Mouse (Mus musculus): ENCODE data around the gene Itgb2. TPM values are rescaled to one million over a fixed set of nuclear protein-coding genes. Genes with fewer than 3 reads are reported as not detected.

Itgb2 gene
- polyA plus RNA-seq, 1 experiment from 2014 or later = 1.3 TPM

GRCm38 (mm10) chr10:77581408-77582284 lies 51.6 kb downstream of the Itgb2 start, which contains the start of gene Pttg1ip:
Gene Pttg1ip, plus strand, starts transcription at chr10:77581720.
- TF ChIP-seq EP300 (optimal IDR thresholded peaks at IDR 0.05) (no peak), CTCF (IDR thresholded peaks at IDR 0.05; ENCODE audit: low read depth) (no peak)
- Histone ChIP-seq H3K9ac (ENCODE audit: low read length) (peak within 1 kb of the TSS; percentile 92), H3K4me2 (replicated peaks; ENCODE audit: low read depth) (peak within 1 kb of the TSS; percentile 71), H3K4me3 (ENCODE audit: low read depth, low read length) (peak within 1 kb of the TSS; percentile 84), H3K9me3 (ENCODE audit: control insufficient read depth, low read length) (no peaks in the 10 kb centered on the region), H3K27ac (replicated peaks) (peak within 1 kb of the TSS; percentile 99), H3K4me1 (replicated peaks; ENCODE audit: control insufficient read depth, insufficient read depth) (peaks cover 8% of the 10 kb centered on the region; the same call in 1 of the 2 replicates), H3K27me3 (ENCODE audit: control insufficient read depth, insufficient read depth, low read length) (no peaks in the 10 kb centered on the region), H3K36me3 (ENCODE audit: control insufficient read depth, insufficient read depth, low read length) (no peaks in the 10 kb centered on the region)
- peak; percentile 93 for ATAC-seq (ENCODE audit: low FRiP score, low TSS enrichment)
- peak; percentile 97 for DNase-seq (ENCODE audit: low spot score)
- WGBS = under 1% methylated on average over 64 of the region's 64 CpGs

- H3K27ac ChIP-seq (replicated peaks) = peak overlapping the region; percentile 99
- peak overlapping the region; percentile 92 for H3K9ac ChIP-seq (ENCODE audit: low read length)
- peak; percentile 73 for DNase-seq (ENCODE audit: low spot score)
- H3K9me3 ChIP-seq (ENCODE audit: control insufficient read depth, low read length) = no peaks in the 10 kb centered on the region
- ATAC-seq (ENCODE audit: low FRiP score, low TSS enrichment) = peak; percentile 75
- H3K27me3 ChIP-seq (ENCODE audit: control insufficient read depth, insufficient read depth, low read length) = no peaks in the 10 kb centered on the region
- WGBS = 9% methylated on average over 8 of the region's 8 CpGs
- H3K36me3 ChIP-seq (ENCODE audit: control insufficient read depth, insufficient read depth, low read length) = 0 out of 2 replicates have a peak, but pooled peaks cover 3% of the 10 kb centered on the region
- TF ChIP-seq EP300 (optimal IDR thresholded peaks at IDR 0.05) (no peak), CTCF (IDR thresholded peaks at IDR 0.05; ENCODE audit: low read depth) (no peak)
- peak overlapping the region; percentile 84 for H3K4me3 ChIP-seq (ENCODE audit: low read depth, low read length)
- H3K4me2 ChIP-seq (replicated peaks; ENCODE audit: low read depth) = peak overlapping the region; percentile 71
- H3K4me1 ChIP-seq (replicated peaks; ENCODE audit: control insufficient read depth, insufficient read depth) = peaks cover 8% of the 10 kb centered on the region; the same call in 1 of the 2 replicates
Observed at GRCm38 (mm10) chr10:77582285-77582618, 52.2 kb downstream of the Itgb2 start.

GRCm38 (mm10) chr10:77583795-77584422 lies 53.9 kb downstream of the Itgb2 start:
- TF ChIP-seq EP300 (optimal IDR thresholded peaks at IDR 0.05) (no peak), CTCF (IDR thresholded peaks at IDR 0.05; ENCODE audit: low read depth) (no peak)
- Histone ChIP-seq H3K4me2 (replicated peaks; ENCODE audit: low read depth) (peak overlapping the region; percentile 71; the same call in 1 of the 2 replicates), H3K9me3 (ENCODE audit: control insufficient read depth, low read length) (no peaks in the 10 kb centered on the region), H3K36me3 (ENCODE audit: control insufficient read depth, insufficient read depth, low read length) (0 out of 2 replicates have a peak, but pooled peaks cover 5% of the 10 kb centered on the region), H3K27ac (replicated peaks) (0 out of 2 replicates have a peak overlapping the region, but pooled peaks have one; percentile 2), H3K9ac (ENCODE audit: low read length) (no peak overlapping the region), H3K27me3 (ENCODE audit: control insufficient read depth, insufficient read depth, low read length) (no peaks in the 10 kb centered on the region), H3K4me1 (replicated peaks; ENCODE audit: control insufficient read depth, insufficient read depth) (peaks cover 8% of the 10 kb centered on the region; the same call in 1 of the 2 replicates), H3K4me3 (ENCODE audit: low read depth, low read length) (peak overlapping the region; percentile 8; the same call in 1 of the 2 replicates)
- WGBS = 58% methylated on average over 10 of the region's 10 CpGs
- no peak for ATAC-seq (ENCODE audit: low FRiP score, low TSS enrichment)
- DNase-seq (ENCODE audit: low spot score) = no peak

- H3K9me3 ChIP-seq (ENCODE audit: control insufficient read depth, low read length) = no peaks in the 10 kb centered on the region
- ATAC-seq (ENCODE audit: low FRiP score, low TSS enrichment) (no peak), DNase-seq (ENCODE audit: low spot score) (no peak)
- 82% methylated on average over 3 of the region's 3 CpGs for WGBS
- no peak for TF ChIP-seq CTCF (IDR thresholded peaks at IDR 0.05; ENCODE audit: low read depth)
- no peak for TF ChIP-seq EP300 (optimal IDR thresholded peaks at IDR 0.05)
- H3K27me3 ChIP-seq (ENCODE audit: control insufficient read depth, insufficient read depth, low read length) = no peaks in the 10 kb centered on the region
- H3K4me1 ChIP-seq (replicated peaks; ENCODE audit: control insufficient read depth, insufficient read depth) = peaks cover 8% of the 10 kb centered on the region; the same call in 1 of the 2 replicates
- H3K4me2 ChIP-seq (replicated peaks; ENCODE audit: low read depth) = 0 out of 2 replicates have a peak overlapping the region, but pooled peaks have one; percentile 8
- no peak overlapping the region for H3K27ac ChIP-seq (replicated peaks)
- no peak overlapping the region for H3K9ac ChIP-seq (ENCODE audit: low read length)
- H3K4me3 ChIP-seq (ENCODE audit: low read depth, low read length) = no peak overlapping the region
- H3K36me3 ChIP-seq (ENCODE audit: control insufficient read depth, insufficient read depth, low read length) = peaks cover 13% of the 10 kb centered on the region
Observed at GRCm38 (mm10) chr10:77586637-77587036, 56.6 kb downstream of the Itgb2 start.

- Histone ChIP-seq H3K9me3 (ENCODE audit: control insufficient read depth, low read length) (no peaks in the 10 kb centered on the region), H3K4me3 (ENCODE audit: low read depth, low read length) (no peak overlapping the region), H3K27ac (replicated peaks) (no peak overlapping the region), H3K27me3 (ENCODE audit: control insufficient read depth, insufficient read depth, low read length) (no peaks in the 10 kb centered on the region), H3K36me3 (ENCODE audit: control insufficient read depth, insufficient read depth, low read length) (peaks cover 13% of the 10 kb centered on the region), H3K9ac (ENCODE audit: low read length) (no peak overlapping the region), H3K4me2 (replicated peaks; ENCODE audit: low read depth) (no peak overlapping the region), H3K4me1 (replicated peaks; ENCODE audit: control insufficient read depth, insufficient read depth) (peaks cover 8% of the 10 kb centered on the region; the same call in 1 of the 2 replicates)
- TF ChIP-seq CTCF (IDR thresholded peaks at IDR 0.05; ENCODE audit: low read depth) (no peak), EP300 (optimal IDR thresholded peaks at IDR 0.05) (no peak)
- no peak for ATAC-seq (ENCODE audit: low FRiP score, low TSS enrichment)
- no peak for DNase-seq (ENCODE audit: low spot score)
- 60% methylated on average over 6 of the region's 6 CpGs for WGBS
Observed at GRCm38 (mm10) chr10:77587091-77587775, 57.2 kb downstream of the Itgb2 start.
